Mouse (Mus musculus): ENCODE data around the gene Itpripl2.

Itpripl2 gene

GRCm38 (mm10) chr7:118441535-118441934 lies 50.2 kb downstream of the Itpripl2 start:
- DNase-seq: no peak

- DNase-seq: no peak
Measured at GRCm38 (mm10) chr7:118437101-118437802, 54.5 kb downstream of the Itpripl2 start.

All from kidney, adult 11 months (tissue).